Mouse (Mus musculus) left cerebral cortex, postnatal 10 days (tissue): ENCODE measurements at regions not wholly inside any gene's neighbourhood (a gene's known extent, or its start where the extent isn't known, plus 50 kb on each side); places are given as distances from the start of the nearest gene placed in this dataset.

Source experiments
- DNase-seq, 2 experiments: peaks; one replicate each; pipeline ENCODE4 v3.0.0; 2021 to 2022; ENCODE audit warnings: low spot score in 2 of 2, mixed read lengths in 1 of 2; ENCODE audit errors: extremely low spot score in 1 of 2
- intact Hi-C: fragments of 180-260 bp; cut with DNase I; formaldehyde crosslinking; loops from one replicate; pipeline ENCODE4 v1.15.1; 2025

- no peak for DNase-seq
- intact Hi-C loops = no loop called here
These were observed 657.4 kb downstream of the Nsun3 start for GRCm38 (mm10) chr16:62129234-62129633.

- peak in 1 of 2 experiments; percentile 2 for DNase-seq
These were observed 658.5 kb downstream of the Nsun3 start for GRCm38 (mm10) chr16:62128147-62128546.

GRCm38 (mm10) chr16:62125779-62126178 lies 660.8 kb downstream of the Nsun3 start:
- DNase-seq = no peak
- intact Hi-C loops = no loop called here

More at GRCm38 (mm10) chr16:62128147-62128546, 658.5 kb downstream of the Nsun3 start:
- intact Hi-C loops = no loop called here
